Mouse (Mus musculus): ENCODE measurements around the gene Ccnt1. TPM values are rescaled to one million over a fixed set of nuclear protein-coding genes. Genes with fewer than 3 reads are reported as not detected.

The Ccnt1 gene
- polyA plus RNA-seq, 1 experiment from 2014 or later: 61.2 TPM

DNA sequence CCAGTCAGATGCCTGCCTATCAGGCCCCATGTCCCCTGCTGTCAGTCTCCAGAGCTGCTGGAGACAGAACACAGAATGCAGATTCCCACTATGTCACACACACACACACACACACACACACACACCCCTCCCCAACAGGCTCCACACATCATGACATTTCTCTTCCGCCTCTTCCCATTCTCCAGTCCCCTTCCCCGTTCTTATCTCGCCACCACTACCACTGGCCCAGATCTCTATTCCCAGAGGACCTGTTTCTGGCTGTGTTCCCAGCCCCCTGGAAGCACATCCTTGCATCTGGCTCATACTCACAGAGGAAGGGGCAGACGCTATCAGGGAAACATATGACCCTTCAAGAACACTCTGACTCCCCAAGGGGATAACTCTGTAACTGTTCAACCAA is 36.8 kb upstream of the Ccnt1 start:
- Histone ChIP-seq H3K4me1 (peaks cover 36% of the 10 kb centered on the region), H3K9ac (peak overlapping the region; percentile 92; the same call in 1 of the 2 replicates), H3K36me3 (replicated peaks) (peaks cover 26% of the 10 kb centered on the region), H3K27me3 (no peaks in the 10 kb centered on the region), H3K27ac (0 out of 2 replicates have a peak overlapping the region, but pooled peaks have one; percentile 46), H3K9me3 (no peaks in the 10 kb centered on the region), H3K4me2 (peak overlapping the region; percentile 77), H3K4me3 (replicated peaks) (peak overlapping the region; percentile 82)
- WGBS: 59% methylated on average over 4 of the region's 4 CpGs
- ATAC-seq (ENCODE audit: low FRiP score): no peak

GRCm38 (mm10) chr15:98606739-98607138 is 36.0 kb upstream of the Ccnt1 start:
- WGBS: 65% methylated on average over 9 of the region's 9 CpGs
- no peak overlapping the region for H3K9ac ChIP-seq

GRCm38 (mm10) chr15:98606051-98606536 is 35.4 kb upstream of the Ccnt1 start:
- WGBS: 92% methylated on average over 12 of the region's 12 CpGs
- Histone ChIP-seq H3K36me3 (replicated peaks) (peaks cover 39% of the 10 kb centered on the region), H3K27ac (no peak overlapping the region), H3K27me3 (no peaks in the 10 kb centered on the region), H3K4me1 (peaks cover 41% of the 10 kb centered on the region), H3K9ac (no peak overlapping the region), H3K4me2 (no peak overlapping the region), H3K4me3 (replicated peaks) (no peak overlapping the region), H3K9me3 (no peaks in the 10 kb centered on the region)
- no peak for ATAC-seq (ENCODE audit: low FRiP score)

More at GRCm38 (mm10) chr15:98606739-98607138, 36.0 kb upstream of the Ccnt1 start:
- ATAC-seq (ENCODE audit: low FRiP score): no peak
- Histone ChIP-seq H3K4me2 (0 out of 2 replicates have a peak overlapping the region, but pooled peaks have one; percentile 77), H3K4me1 (peaks cover 41% of the 10 kb centered on the region), H3K27ac (no peak overlapping the region), H3K27me3 (no peaks in the 10 kb centered on the region), H3K9me3 (no peaks in the 10 kb centered on the region), H3K36me3 (replicated peaks) (peaks cover 33% of the 10 kb centered on the region), H3K4me3 (replicated peaks) (no peak overlapping the region)

DNA sequence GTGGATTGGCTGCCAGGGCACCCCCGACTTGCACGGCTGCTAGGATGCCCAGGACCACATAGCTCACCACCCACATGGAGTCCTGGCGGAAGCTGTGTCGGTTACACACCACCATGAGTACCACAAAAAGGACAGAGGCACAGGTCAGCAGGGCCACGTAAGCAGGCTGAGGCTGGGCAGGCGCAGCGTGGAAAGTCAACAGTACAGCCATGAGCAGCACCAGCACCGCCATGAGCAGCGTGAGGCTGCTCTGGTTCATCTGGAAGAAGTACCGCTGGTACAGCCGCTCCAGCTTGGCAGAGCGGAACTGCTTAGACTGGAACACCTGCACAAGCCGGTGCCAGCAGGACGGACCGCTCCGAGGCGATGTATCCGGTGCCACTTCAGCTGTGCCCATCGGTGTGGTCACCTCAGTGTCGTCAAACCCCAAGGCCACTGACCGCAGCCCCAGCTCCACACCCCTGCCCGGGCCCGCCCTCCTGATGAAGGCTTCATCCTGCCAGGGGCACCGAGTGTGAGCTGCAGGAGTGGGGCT is 33.4 kb upstream of the Ccnt1 start:
- Histone ChIP-seq H3K4me1 (peaks cover 34% of the 10 kb centered on the region), H3K27ac (no peak overlapping the region), H3K36me3 (replicated peaks) (peaks cover 55% of the 10 kb centered on the region), H3K27me3 (no peaks in the 10 kb centered on the region), H3K9me3 (no peaks in the 10 kb centered on the region), H3K4me3 (replicated peaks) (no peak overlapping the region), H3K4me2 (no peak overlapping the region), H3K9ac (no peak overlapping the region)
- 95% methylated on average over 24 of the region's 24 CpGs for WGBS
- ATAC-seq (ENCODE audit: low FRiP score): no peak

DNA sequence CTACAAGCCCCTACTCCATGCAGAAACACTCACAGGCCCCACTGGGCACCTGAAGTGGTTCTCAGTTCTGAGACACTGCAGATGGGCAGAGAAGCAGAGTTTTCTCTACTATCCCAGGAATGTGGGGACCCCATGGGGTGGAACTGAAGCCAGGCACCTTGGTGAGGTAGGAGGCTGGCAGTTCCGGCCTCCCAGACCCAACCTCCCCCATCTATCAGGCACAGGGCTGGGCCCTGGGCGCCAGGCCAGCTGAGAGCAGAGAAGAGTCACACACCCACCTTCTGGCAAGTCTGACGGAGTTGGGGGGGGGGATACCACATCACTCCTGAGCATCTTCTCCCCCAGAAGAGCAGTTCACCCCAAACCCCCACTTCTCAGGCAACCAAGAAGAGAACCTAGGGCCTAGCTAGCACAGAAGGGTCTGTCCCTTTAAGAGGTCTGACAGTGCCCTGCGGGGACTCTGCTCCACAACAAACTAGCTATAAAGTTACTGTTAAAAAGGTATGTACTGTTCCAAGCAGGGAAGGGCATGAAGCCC is 32.3 kb upstream of the Ccnt1 start:
- Histone ChIP-seq H3K4me3 (replicated peaks) (no peak overlapping the region; the same call in 1 of the 2 replicates), H3K9ac (no peak overlapping the region), H3K27me3 (no peaks in the 10 kb centered on the region), H3K36me3 (replicated peaks) (peaks cover 66% of the 10 kb centered on the region), H3K27ac (no peak overlapping the region), H3K9me3 (no peaks in the 10 kb centered on the region), H3K4me1 (peaks cover 27% of the 10 kb centered on the region), H3K4me2 (no peak overlapping the region)
- 65% methylated on average over 4 of the region's 4 CpGs for WGBS
- ATAC-seq (ENCODE audit: low FRiP score): no peak

DNA sequence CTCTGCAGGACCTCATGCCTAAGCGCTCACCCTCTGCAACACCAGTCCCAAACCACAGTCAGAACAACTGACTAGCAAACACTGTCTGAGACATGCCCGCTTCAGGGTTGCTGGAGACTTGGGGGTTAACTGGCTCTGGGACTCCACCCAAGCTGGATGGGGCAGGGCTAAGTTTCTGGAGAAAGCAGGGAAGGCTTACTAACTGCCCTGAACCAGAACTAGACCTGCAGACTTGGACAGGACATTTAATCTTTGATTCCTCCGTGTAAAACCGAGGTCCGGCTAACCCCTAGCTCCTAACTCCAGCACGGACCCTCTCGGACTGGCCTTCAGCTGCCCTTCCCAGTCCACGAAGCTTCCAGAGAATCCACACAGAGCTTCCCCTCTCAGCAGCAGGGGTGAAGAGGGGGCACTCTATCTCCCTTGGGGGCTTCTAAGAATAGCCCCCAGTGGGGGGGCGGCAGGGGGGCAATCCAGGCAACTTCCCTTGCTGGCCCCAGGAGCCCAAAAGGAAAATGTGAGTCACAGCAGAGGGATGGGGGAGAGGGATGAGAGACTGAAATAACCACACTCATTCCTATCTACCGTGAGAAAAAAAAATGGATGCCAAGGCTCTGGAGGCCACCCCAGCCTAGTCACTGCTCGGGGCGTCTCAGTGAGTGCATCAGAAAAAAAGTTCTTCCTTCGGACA is 31.6 kb upstream of the Ccnt1 start:
- Histone ChIP-seq H3K27me3 (no peaks in the 10 kb centered on the region), H3K36me3 (replicated peaks) (peaks cover 72% of the 10 kb centered on the region), H3K4me3 (replicated peaks) (no peak overlapping the region), H3K9me3 (no peaks in the 10 kb centered on the region), H3K27ac (no peak overlapping the region), H3K4me1 (peaks cover 20% of the 10 kb centered on the region), H3K9ac (no peak overlapping the region; the same call in 1 of the 2 replicates), H3K4me2 (no peak overlapping the region)
- 71% methylated on average over 13 of the region's 13 CpGs for WGBS
- no peak for ATAC-seq (ENCODE audit: low FRiP score)

DNA sequence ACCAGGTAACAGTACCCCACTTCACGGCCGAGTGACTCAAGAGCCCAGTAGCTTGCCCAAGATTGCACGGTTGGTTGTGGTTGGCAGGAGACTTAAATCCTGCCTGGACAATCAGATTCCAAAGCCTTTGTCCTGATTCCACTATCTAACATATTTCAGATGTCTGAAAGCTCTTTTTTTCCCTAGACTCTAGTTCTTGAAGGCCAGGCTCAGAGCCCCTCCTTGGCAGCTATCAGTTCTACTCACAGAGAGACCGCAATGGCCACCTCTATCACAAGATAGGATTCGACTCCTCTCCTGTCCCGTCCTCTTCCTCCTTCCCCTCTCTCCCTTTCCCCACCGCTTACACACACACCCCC is 31.1 kb upstream of the Ccnt1 start:
- H3K27ac ChIP-seq: no peak overlapping the region
- H3K9ac ChIP-seq: no peak overlapping the region
- no peak for ATAC-seq (ENCODE audit: low FRiP score)
- 88% methylated on average over 7 of the region's 7 CpGs for WGBS
- H3K4me3 ChIP-seq (replicated peaks): no peak overlapping the region
- H3K4me2 ChIP-seq: no peak overlapping the region
- H3K9me3 ChIP-seq: no peaks in the 10 kb centered on the region
- peaks cover 78% of the 10 kb centered on the region for H3K36me3 ChIP-seq (replicated peaks)
- H3K4me1 ChIP-seq: peaks cover 15% of the 10 kb centered on the region
- no peaks in the 10 kb centered on the region for H3K27me3 ChIP-seq

DNA sequence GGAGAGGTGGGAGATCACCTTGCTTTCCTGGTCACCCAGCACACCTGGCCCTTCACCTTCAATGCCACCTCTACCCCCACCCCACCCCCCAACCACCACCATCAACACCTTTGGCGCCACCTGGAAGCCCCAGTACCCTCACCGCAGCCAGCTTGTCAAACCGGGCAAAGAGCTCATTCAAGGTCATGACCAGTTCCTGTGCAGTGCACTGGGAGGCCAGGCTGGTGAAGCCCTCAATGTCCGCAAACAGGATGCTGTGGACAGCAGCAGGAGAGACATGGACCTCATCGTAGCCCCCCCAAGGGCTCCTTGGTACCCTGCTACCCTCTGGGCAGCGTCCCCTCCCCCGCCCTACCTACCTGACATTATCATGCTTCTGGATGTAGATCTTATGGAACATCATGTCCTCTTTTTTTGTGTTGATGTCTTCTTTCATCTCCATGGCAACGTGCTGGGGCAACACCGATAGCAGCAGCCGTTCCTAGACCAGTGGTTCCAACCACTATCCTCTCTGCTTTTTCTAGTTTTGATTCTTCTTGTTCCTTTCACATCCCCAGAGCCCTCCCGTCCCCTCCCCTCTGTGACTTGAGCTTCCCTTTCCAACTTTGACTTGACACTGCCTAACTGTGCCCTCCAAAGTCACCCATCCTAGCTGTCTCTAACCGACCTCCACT is 29.4 kb upstream of the Ccnt1 start:
- WGBS: 88% methylated on average over 12 of the region's 12 CpGs
- peaks cover 93% of the 10 kb centered on the region for H3K36me3 ChIP-seq (replicated peaks)

GRCm38 (mm10) chr15:98596609-98597008 is 25.9 kb upstream of the Ccnt1 start:
- ATAC-seq (ENCODE audit: low FRiP score): no peak

More for the DNA sequence above, 29.4 kb upstream of the Ccnt1 start:
- no peak overlapping the region for H3K4me3 ChIP-seq (replicated peaks)
- ATAC-seq (ENCODE audit: low FRiP score): no peak
- peaks cover 13% of the 10 kb centered on the region for H3K4me1 ChIP-seq
- H3K9ac ChIP-seq: no peak overlapping the region
- H3K27ac ChIP-seq: no peak overlapping the region
- no peaks in the 10 kb centered on the region for H3K27me3 ChIP-seq
- H3K4me2 ChIP-seq: no peak overlapping the region
- no peaks in the 10 kb centered on the region for H3K9me3 ChIP-seq

GRCm38 (mm10) chr15:98595049-98595448 is 24.3 kb upstream of the Ccnt1 start:
- Histone ChIP-seq H3K4me2 (no peak overlapping the region), H3K4me3 (replicated peaks) (no peak overlapping the region), H3K9ac (no peak overlapping the region), H3K27ac (no peak overlapping the region), H3K9me3 (no peaks in the 10 kb centered on the region), H3K4me1 (no peaks in the 10 kb centered on the region), H3K27me3 (no peaks in the 10 kb centered on the region), H3K36me3 (replicated peaks) (peaks cover 97% of the 10 kb centered on the region)
- no peak for ATAC-seq (ENCODE audit: low FRiP score)
- WGBS: 93% methylated on average over 5 of the region's 5 CpGs

More at GRCm38 (mm10) chr15:98596609-98597008, 25.9 kb upstream of the Ccnt1 start:
- 93% methylated on average over 14 of the region's 14 CpGs for WGBS
- Histone ChIP-seq H3K9me3 (no peaks in the 10 kb centered on the region), H3K27me3 (no peaks in the 10 kb centered on the region), H3K4me2 (no peak overlapping the region), H3K27ac (no peak overlapping the region), H3K4me1 (no peaks in the 10 kb centered on the region), H3K36me3 (replicated peaks) (peaks cover 95% of the 10 kb centered on the region), H3K4me3 (replicated peaks) (no peak overlapping the region), H3K9ac (no peak overlapping the region)

DNA sequence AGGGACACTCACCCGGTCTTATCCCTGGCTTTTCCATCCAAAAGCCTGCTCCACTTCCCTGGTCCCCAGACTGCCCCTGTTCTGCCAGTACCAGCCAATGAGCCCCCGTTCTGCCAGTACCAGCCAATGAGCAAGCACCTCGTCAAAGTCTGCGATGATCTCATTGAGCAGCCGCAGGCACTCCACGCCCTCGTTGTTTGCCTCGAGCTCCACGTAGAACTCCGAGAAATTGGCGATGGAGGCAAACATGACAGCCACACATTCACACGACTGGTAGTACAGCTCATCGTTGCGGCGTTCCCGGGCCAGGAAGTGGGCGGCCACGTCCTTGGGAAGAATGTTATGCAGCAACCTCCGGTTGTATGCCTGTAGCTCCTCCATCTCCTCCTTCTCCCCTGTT is 23.5 kb upstream of the Ccnt1 start:
- peaks cover 95% of the 10 kb centered on the region for H3K36me3 ChIP-seq (replicated peaks)
- WGBS: 85% methylated on average over 19 of the region's 19 CpGs

GRCm38 (mm10) chr15:98591396-98591795 is 20.7 kb upstream of the Ccnt1 start:
- Histone ChIP-seq H3K9ac (no peak overlapping the region), H3K27ac (no peak overlapping the region), H3K27me3 (no peaks in the 10 kb centered on the region), H3K4me3 (replicated peaks) (no peak overlapping the region), H3K36me3 (replicated peaks) (peaks cover 77% of the 10 kb centered on the region), H3K9me3 (no peaks in the 10 kb centered on the region), H3K4me1 (no peaks in the 10 kb centered on the region), H3K4me2 (no peak overlapping the region)
- 74% methylated on average over 4 of the region's 4 CpGs for WGBS
- no peak for ATAC-seq (ENCODE audit: low FRiP score)

More for the DNA sequence above, 23.5 kb upstream of the Ccnt1 start:
- H3K4me1 ChIP-seq: no peaks in the 10 kb centered on the region
- H3K9ac ChIP-seq: no peak overlapping the region
- no peak for ATAC-seq (ENCODE audit: low FRiP score)
- no peaks in the 10 kb centered on the region for H3K9me3 ChIP-seq
- no peak overlapping the region for H3K4me3 ChIP-seq (replicated peaks)
- H3K27me3 ChIP-seq: no peaks in the 10 kb centered on the region
- H3K27ac ChIP-seq: no peak overlapping the region
- no peak overlapping the region for H3K4me2 ChIP-seq

Measured in forebrain, embryonic 12.5 days (tissue).